Mouse (Mus musculus): ENCODE measurements around the gene Gm10645.

Gene Gm10645

GRCm38 (mm10) chr8:83175680-83176079 is 9.7 kb upstream of the Gm10645 start:
- in situ Hi-C loops (cut with MboI; ENCODE audit: unreplicated experiment in 2 of 2): loop anchor here (5.0 to 10.0 kb wide), 2 partner anchors 269 to 313 kb away; partner anchors contain the start of gene Rnf150 (in 2 of the 2)

GRCm38 (mm10) chr8:83170894-83171293 is 4.9 kb upstream of the Gm10645 start:
- in situ Hi-C loops (cut with MboI; ENCODE audit: unreplicated experiment in 2 of 2): loop anchor here in 1 of 2 experiments (10.0 kb wide), 1 partner anchor 274 kb away; no protein-coding TSS in a partner anchor

- in situ Hi-C loops (cut with MboI; ENCODE audit: unreplicated experiment in 2 of 2): loop anchor here (5.0 to 10.0 kb wide), 4 partner anchors 67 to 425 kb away; no protein-coding TSS in a partner anchor
Observed at GRCm38 (mm10) chr8:83169709-83170108, 3.7 kb upstream of the Gm10645 start.

GRCm38 (mm10) chr8:83169127-83169526 is 3.2 kb upstream of the Gm10645 start:
- in situ Hi-C loops (cut with MboI; ENCODE audit: unreplicated experiment in 2 of 2): loop anchor here (5.0 to 10.0 kb wide), 3 partner anchors 67 to 426 kb away; no protein-coding TSS in a partner anchor

- in situ Hi-C loops (cut with MboI; ENCODE audit: unreplicated experiment in 2 of 2): loop anchor here (5.0 to 10.0 kb wide), 3 partner anchors 66 to 427 kb away; no protein-coding TSS in a partner anchor
Observed at GRCm38 (mm10) chr8:83167932-83168331, 2.0 kb upstream of the Gm10645 start.

- in situ Hi-C loops (cut with MboI; ENCODE audit: unreplicated experiment in 2 of 2): loop anchor here (5.0 to 10.0 kb wide), 3 partner anchors 63 to 429 kb away; no protein-coding TSS in a partner anchor
Observed at GRCm38 (mm10) chr8:83165235-83165930, 587 bp downstream of the Gm10645 start, which contains the start of gene Tbc1d9. Gene Tbc1d9 (plus strand): TSS chr8:83165352.

GRCm38 (mm10) chr8:83160613-83161012 is 5.4 kb downstream of the Gm10645 start:
- in situ Hi-C loops (cut with MboI; ENCODE audit: unreplicated experiment in 2 of 2): loop anchor here in 1 of 2 experiments (10.0 kb wide), 1 partner anchor 434 kb away; no protein-coding TSS in a partner anchor

GRCm38 (mm10) chr8:83159615-83160014 is 6.4 kb downstream of the Gm10645 start:
- in situ Hi-C loops (cut with MboI; ENCODE audit: unreplicated experiment in 2 of 2): loop anchor here in 1 of 2 experiments (10.0 kb wide), 1 partner anchor 435 kb away; no protein-coding TSS in a partner anchor

- in situ Hi-C loops (cut with MboI; ENCODE audit: unreplicated experiment in 2 of 2): no loop called here
Observed at GRCm38 (mm10) chr8:83158971-83159370, 7.0 kb downstream of the Gm10645 start.

- in situ Hi-C loops (cut with MboI; ENCODE audit: unreplicated experiment in 2 of 2): no loop called here
Observed at GRCm38 (mm10) chr8:83155110-83155509, 10.9 kb downstream of the Gm10645 start.

- in situ Hi-C loops (cut with MboI; ENCODE audit: unreplicated experiment in 2 of 2): no loop called here
Observed at GRCm38 (mm10) chr8:83152470-83152869, 13.5 kb downstream of the Gm10645 start.

- in situ Hi-C loops (cut with MboI; ENCODE audit: unreplicated experiment in 2 of 2): no loop called here
Observed at GRCm38 (mm10) chr8:83152055-83152454, 13.9 kb downstream of the Gm10645 start.

GRCm38 (mm10) chr8:83149124-83149523 is 16.8 kb downstream of the Gm10645 start:
- in situ Hi-C loops (cut with MboI; ENCODE audit: unreplicated experiment in 2 of 2): no loop called here

- in situ Hi-C loops (cut with MboI; ENCODE audit: unreplicated experiment in 2 of 2): no loop called here
Observed at GRCm38 (mm10) chr8:83145421-83145820, 20.5 kb downstream of the Gm10645 start.

GRCm38 (mm10) chr8:83144601-83145000 is 21.4 kb downstream of the Gm10645 start:
- in situ Hi-C loops (cut with MboI; ENCODE audit: unreplicated experiment in 2 of 2): no loop called here

GRCm38 (mm10) chr8:83141358-83141757 is 24.6 kb downstream of the Gm10645 start:
- in situ Hi-C loops (cut with MboI; ENCODE audit: unreplicated experiment in 2 of 2): no loop called here

- in situ Hi-C loops (cut with MboI; ENCODE audit: unreplicated experiment in 2 of 2): no loop called here
Observed at GRCm38 (mm10) chr8:83140701-83141111, 25.3 kb downstream of the Gm10645 start.

- in situ Hi-C loops (cut with MboI; ENCODE audit: unreplicated experiment in 2 of 2): no loop called here
Observed at GRCm38 (mm10) chr8:83140068-83140467, 25.9 kb downstream of the Gm10645 start.

GRCm38 (mm10) chr8:83135086-83135485 is 30.9 kb downstream of the Gm10645 start:
- in situ Hi-C loops (cut with MboI; ENCODE audit: unreplicated experiment in 2 of 2): no loop called here
